Mouse (Mus musculus): ENCODE measurements around the gene Sgsm3. TPM values are rescaled to one million over a fixed set of nuclear protein-coding genes. Genes with fewer than 3 reads are reported as not detected.

The Sgsm3 gene
- total RNA-seq, 2 experiments from 2014 or later = 74.9 to 81.7 TPM

DNA sequence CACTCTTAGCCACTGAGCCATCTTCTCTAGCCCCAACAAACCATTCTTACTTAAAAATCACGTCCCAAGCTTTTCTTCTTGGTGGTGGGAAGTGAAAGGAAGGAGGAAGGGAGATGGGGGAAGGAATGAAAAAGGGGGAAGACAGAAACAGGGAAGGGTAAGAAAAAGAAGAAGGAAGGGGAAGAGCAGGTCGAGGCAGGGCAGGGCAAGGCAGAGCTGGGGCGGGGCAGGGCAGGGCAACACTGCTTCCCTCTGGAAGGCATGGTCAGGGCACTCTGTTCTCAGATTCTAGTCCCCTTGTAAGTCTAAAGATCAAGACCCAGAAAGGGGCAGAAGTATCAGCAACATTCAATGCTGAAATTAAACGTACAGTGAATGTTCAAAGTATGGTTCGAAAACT lies 80.2 kb downstream of the Sgsm3 start:
- no peak for DNase-seq (ENCODE audit: low spot score in 2 of 2)

DNA sequence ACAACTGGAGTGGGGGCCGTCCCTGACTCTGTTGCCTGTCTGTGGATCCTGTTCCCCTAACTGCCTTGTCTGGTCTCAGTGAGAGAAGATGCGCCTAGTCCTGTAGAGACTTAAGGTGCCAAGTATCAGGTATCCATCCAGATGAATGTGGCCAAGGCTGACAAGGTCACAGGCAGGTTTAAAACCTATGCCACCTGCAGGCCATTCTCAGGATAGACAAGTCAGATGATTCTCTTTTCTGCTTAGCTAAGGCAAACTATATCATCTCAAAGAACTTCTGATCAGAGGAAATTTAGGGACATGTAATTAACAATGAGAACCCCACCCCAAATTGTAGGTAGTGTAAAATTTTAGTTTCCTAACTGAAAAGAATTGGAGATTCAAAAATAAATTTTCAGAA lies 83.4 kb downstream of the Sgsm3 start:
- DNase-seq (ENCODE audit: low spot score in 2 of 2) = no peak

Small RNAs within 50 kb of the gene (microRNA-seq; reads per million reads assigned to microRNA genes)
- 8.2 to 10.1 reads per million in 2 experiments for gene Mir5113

Other genes with a start within 250 kb of the Sgsm3 start
- 10 to 100 TPM; 25.8 to 28.0 TPM for gene Adsl, start 29.3 kb upstream of the Sgsm3 start, total RNA-seq (2021)
- gene Mrtfa, start 213.0 kb downstream of the Sgsm3 start, total RNA-seq (2021) = 100 to 1,000 TPM; 102 to 104 TPM